Mouse (Mus musculus) hindbrain, embryonic 16.5 days (tissue): Measurements from ENCODE around the gene Spock1. TPM values are rescaled to one million over a fixed set of nuclear protein-coding genes. Genes with fewer than 3 reads are reported as not detected.
A peak's percentile ranks its signal among the peaks of the same experiment; 100 is the strongest.

ENCODE experiments used
- ATAC-seq: fragments of 200-750 bp; cut with Nextera tagmentation; 2 replicates; pipeline ENCODE4 v1.8.0; 2017; ENCODE audit warnings: moderate TSS enrichment, moderate library complexity
- H3K27ac ChIP-seq: fragments of 300-500 bp; sonication (generic); 2 replicates; pipeline ENCODE4 v1.5.1; 2014; ENCODE audit warnings: low read depth, mild to moderate bottlenecking, control low read depth, low read length, moderate library complexity
- H3K27me3 ChIP-seq: fragments of 300-500 bp; sonication (generic); replicated peaks from 2 replicates; pipeline ENCODE4 v1.6.1; 2014; ENCODE audit warnings: low read length; ENCODE audit not compliant: control insufficient read depth, insufficient read depth
- H3K36me3 ChIP-seq: fragments of 300-500 bp; sonication (generic); 2 replicates; pipeline ENCODE4 v1.6.1; 2014; ENCODE audit warnings: mild to moderate bottlenecking, low read length, moderate library complexity, mixed read lengths; ENCODE audit not compliant: control insufficient read depth, insufficient read depth
- H3K4me1 ChIP-seq: fragments of 300-500 bp; sonication (generic); 2 replicates; pipeline ENCODE4 v1.6.1; 2014; ENCODE audit warnings: low read depth, low read length; ENCODE audit not compliant: control insufficient read depth, insufficient read depth
- H3K4me2 ChIP-seq: fragments of 300-500 bp; sonication (generic); 2 replicates; pipeline ENCODE4 v1.6.1; 2014; ENCODE audit warnings: mild to moderate bottlenecking, low read length, control low read depth, moderate library complexity
- H3K4me3 ChIP-seq: fragments of 300-500 bp; sonication (generic); 2 replicates; pipeline ENCODE4 v1.5.1; 2014; ENCODE audit warnings: mild to moderate bottlenecking, low read length, control low read depth, moderate library complexity
- H3K9ac ChIP-seq: fragments of 300-500 bp; sonication (generic); 2 replicates; pipeline ENCODE4 v1.6.1; 2014; ENCODE audit warnings: low read depth, mild to moderate bottlenecking, control low read depth, low read length, moderate library complexity
- H3K9me3 ChIP-seq: fragments of 300-500 bp; sonication (generic); 2 replicates; pipeline ENCODE4 v1.6.1; 2014; ENCODE audit warnings: mild to moderate bottlenecking, low read length, moderate library complexity; ENCODE audit not compliant: control insufficient read depth
- WGBS: fragments of 180-500 bp; shearing (Covaris S2); extraction: QIAGEN DNeasy Blood & Tissue Kit; methylation state at CpG from one replicate; pipeline ENCODE4 v1.1.7; 2014; 5-methylcytosine and 5-hydroxymethylcytosine counted together
- polyA plus RNA-seq: library from polyadenylated mRNA; unstranded; fragments of >200 nt; fragmentation: Nextera tagmentation; extraction: Ambion mirVana; gene quantifications from 2 replicates; pipeline ENCODE4 v1.2.1, GENCODE M21; 2015

The Spock1 gene
- polyA plus RNA-seq, 1 experiment from 2014 or later: 83.3 TPM

DNA sequence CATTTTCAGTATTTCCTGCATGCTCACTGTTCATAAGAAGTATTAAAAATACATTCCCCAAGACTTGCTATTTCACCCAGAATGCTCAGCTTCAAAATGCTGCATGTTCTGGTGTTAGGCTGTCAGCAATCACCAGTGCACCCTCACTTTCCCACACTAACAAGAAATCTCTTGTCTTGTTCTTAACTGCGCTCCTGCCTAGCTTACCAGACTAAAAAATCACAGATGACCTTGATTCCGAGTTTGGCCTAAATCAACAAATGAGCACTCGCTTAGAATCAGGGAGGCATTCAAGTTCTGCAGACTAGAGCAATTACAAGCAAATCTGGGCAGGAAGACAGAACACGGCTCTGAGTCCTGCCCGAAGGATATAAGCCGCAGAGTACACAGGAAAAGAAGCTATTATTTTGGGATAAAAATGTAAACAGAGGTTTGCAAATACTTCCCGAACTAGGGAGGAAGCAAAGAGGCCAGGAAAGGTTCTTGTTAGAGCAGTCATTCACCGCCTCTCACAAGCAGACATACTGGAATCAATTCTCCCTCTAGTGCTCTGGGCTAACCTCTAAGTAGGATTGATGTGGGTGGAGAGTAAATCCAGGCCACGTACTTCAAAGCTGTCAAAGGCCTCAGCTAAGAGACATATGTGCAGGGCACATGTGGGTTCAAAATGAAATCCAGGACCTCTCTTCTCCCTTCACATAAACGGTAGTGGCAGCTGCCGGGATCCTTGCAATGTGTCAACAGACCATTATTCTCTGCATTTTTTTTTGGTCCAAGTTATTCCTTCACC, 76.6 kb downstream of the Spock1 start:
- Histone ChIP-seq H3K9ac (no peak overlapping the region), H3K4me3 (no peak overlapping the region), H3K27me3 (no peaks in the 10 kb centered on the region), H3K4me1 (peaks cover 6% of the 10 kb centered on the region), H3K36me3 (no peaks in the 10 kb centered on the region), H3K9me3 (no peaks in the 10 kb centered on the region), H3K27ac (peak overlapping the region; percentile 2; the same call in 1 of the 2 replicates), H3K4me2 (no peak overlapping the region)
- WGBS: 71% methylated on average over 11 of the region's 11 CpGs
- ATAC-seq: no peak

DNA sequence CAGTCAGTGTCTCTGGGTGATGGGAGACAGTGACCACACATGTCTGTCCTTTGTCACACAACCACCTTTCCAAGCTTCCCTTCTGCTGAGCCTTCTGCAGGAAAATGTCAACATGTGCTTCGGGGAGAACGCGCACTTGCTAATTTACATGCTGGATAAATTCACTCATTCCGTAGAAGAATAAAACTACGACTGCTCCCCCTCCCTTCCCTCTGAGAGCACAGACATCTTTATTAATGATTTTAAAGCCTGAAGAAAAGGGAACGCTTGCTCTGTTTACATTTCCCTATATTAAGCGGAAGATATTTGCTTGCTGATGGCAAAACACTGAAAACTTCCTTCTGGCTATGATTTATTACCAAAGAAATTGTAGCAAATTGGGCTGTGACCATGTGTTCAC, 77.2 kb downstream of the Spock1 start:
- Histone ChIP-seq H3K4me1 (peaks cover 6% of the 10 kb centered on the region), H3K9ac (no peak overlapping the region), H3K4me3 (no peak overlapping the region), H3K9me3 (no peaks in the 10 kb centered on the region), H3K4me2 (0 out of 2 replicates have a peak overlapping the region, but pooled peaks have one; percentile 15), H3K36me3 (no peaks in the 10 kb centered on the region), H3K27ac (peak overlapping the region; percentile 12; the same call in 1 of the 2 replicates), H3K27me3 (no peaks in the 10 kb centered on the region)
- 43% methylated on average over 7 of the region's 7 CpGs for WGBS
- no peak for ATAC-seq

DNA sequence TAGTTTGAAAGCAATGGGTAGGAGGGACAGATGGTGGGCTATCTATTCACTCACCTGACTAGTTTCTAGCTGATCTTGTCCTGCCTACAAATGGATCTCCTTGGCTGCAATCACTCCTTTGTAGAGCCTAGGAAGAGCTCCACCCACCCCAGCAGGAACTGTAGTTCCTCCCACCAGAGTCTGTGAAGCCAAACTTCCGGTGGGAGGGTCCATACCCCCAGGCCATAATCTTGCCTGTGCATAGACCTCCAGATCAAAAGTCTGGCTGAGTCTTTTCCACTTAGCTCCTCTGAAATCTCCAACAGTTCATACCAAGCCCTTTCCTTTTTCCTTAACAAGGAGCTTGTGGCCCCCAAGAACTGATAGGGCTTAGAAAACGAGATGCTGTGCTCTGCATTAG, 78.0 kb downstream of the Spock1 start:
- Histone ChIP-seq H3K4me2 (no peak overlapping the region), H3K4me3 (no peak overlapping the region), H3K27ac (no peak overlapping the region), H3K9ac (no peak overlapping the region), H3K4me1 (peaks cover 6% of the 10 kb centered on the region), H3K9me3 (no peaks in the 10 kb centered on the region), H3K27me3 (no peaks in the 10 kb centered on the region), H3K36me3 (no peaks in the 10 kb centered on the region)
- ATAC-seq: no peak
- WGBS: 56% methylated on average over 2 of the region's 2 CpGs

DNA sequence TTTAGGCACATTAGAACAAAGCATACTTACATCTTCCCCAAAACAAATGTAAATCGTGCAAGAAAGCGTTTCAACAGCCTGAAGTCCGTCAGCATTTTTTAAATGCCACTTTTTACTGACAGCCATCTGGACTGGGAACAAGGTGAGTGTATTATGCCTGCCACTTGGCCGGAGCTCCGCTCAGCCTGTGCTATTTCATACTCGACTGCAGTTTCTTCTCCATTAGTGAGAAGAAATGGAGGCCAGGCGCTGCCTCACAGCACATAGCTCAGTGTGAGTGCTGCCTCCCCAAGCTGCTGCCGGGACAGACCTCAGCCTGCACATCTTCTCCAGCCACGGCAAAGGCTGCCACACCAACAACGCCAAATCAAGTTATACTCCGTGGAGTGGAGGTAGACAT, 91.9 kb downstream of the Spock1 start:
- Histone ChIP-seq H3K36me3 (no peaks in the 10 kb centered on the region), H3K4me3 (no peak overlapping the region), H3K4me1 (no peaks in the 10 kb centered on the region), H3K9ac (no peak overlapping the region), H3K9me3 (no peaks in the 10 kb centered on the region; the same call in 1 of the 2 replicates), H3K27ac (no peak overlapping the region), H3K4me2 (no peak overlapping the region), H3K27me3 (no peaks in the 10 kb centered on the region)
- no peak for ATAC-seq
- WGBS: 76% methylated on average over 11 of the region's 11 CpGs

DNA sequence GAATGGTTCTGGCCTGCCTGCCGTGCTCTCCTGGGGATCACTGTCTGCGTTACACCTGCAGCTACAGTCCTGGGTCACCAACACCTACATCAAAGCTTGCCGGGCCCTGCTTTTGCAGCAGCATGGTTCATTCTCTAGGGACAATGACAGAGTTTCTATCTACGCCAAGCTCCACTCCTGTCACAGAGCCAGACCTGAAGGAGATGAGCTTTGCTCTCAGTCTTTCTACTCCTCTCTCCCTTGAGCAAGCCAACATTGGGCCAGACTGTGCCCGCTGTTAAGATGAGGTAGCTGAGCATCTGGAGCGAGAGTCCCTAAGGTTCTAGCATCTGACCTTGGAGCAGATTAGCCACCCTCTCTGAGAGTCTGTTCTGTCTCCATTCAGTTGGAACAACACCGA, 95.5 kb downstream of the Spock1 start:
- H3K9me3 ChIP-seq: no peaks in the 10 kb centered on the region; the same call in 1 of the 2 replicates
- H3K27ac ChIP-seq: no peak overlapping the region
- H3K36me3 ChIP-seq: no peaks in the 10 kb centered on the region
- H3K27me3 ChIP-seq: no peaks in the 10 kb centered on the region
- no peak overlapping the region for H3K9ac ChIP-seq
- H3K4me2 ChIP-seq: no peak overlapping the region
- no peaks in the 10 kb centered on the region for H3K4me1 ChIP-seq
- no peak for ATAC-seq
- no peak overlapping the region for H3K4me3 ChIP-seq
- 85% methylated on average over 7 of the region's 7 CpGs for WGBS

DNA sequence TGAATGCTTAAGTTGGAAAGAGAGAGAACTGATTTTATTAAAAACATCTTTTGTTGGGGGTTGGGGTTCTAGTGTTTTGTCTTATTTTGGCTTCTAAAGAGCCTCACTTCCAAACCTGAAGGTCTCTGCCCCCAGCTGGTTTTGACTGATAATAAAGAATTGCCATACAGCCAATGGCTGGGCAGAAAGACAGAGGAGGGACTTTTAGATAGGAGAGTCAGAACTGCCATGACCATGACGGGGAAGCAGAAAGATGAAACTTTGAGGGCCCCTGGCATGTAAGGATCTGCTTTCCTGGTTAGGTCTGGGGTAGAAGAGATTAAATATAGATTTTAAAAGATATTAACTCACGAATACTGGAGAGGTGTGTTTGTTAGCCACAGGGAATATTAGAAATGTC, 96.9 kb downstream of the Spock1 start:
- no peak overlapping the region for H3K4me3 ChIP-seq
- H3K27me3 ChIP-seq: no peaks in the 10 kb centered on the region
- H3K36me3 ChIP-seq: no peaks in the 10 kb centered on the region
- no peak overlapping the region for H3K27ac ChIP-seq
- H3K4me1 ChIP-seq: peaks cover 3% of the 10 kb centered on the region
- no peaks in the 10 kb centered on the region for H3K9me3 ChIP-seq
- WGBS: 84% methylated on average over 2 of the region's 2 CpGs
- H3K4me2 ChIP-seq: no peak overlapping the region
- no peak overlapping the region for H3K9ac ChIP-seq
- no peak for ATAC-seq

DNA sequence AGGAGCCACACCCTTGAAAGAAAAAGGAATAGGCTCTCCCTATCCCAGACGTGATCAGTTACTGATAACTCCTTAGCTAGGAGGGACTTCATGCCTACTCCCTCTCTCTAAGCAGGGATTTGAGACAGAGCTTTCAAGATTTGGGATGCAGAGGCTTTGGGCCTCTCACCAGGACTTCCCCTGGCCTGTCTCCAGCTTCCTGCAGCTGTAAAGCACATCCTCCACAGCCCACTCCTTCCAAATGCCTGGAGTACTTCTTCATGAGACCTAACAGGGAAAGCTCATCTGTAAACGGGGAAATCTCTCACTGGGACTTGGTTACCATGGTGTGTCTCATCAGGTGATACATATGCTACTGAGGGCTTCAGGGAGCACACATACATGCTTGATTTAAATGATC, 97.3 kb downstream of the Spock1 start:
- Histone ChIP-seq H3K27me3 (no peaks in the 10 kb centered on the region), H3K27ac (no peak overlapping the region), H3K4me3 (no peak overlapping the region), H3K36me3 (no peaks in the 10 kb centered on the region), H3K9me3 (no peaks in the 10 kb centered on the region), H3K9ac (no peak overlapping the region), H3K4me1 (peaks cover 5% of the 10 kb centered on the region), H3K4me2 (no peak overlapping the region)
- no peak for ATAC-seq
- 55% methylated on average over 2 of the region's 2 CpGs for WGBS

DNA sequence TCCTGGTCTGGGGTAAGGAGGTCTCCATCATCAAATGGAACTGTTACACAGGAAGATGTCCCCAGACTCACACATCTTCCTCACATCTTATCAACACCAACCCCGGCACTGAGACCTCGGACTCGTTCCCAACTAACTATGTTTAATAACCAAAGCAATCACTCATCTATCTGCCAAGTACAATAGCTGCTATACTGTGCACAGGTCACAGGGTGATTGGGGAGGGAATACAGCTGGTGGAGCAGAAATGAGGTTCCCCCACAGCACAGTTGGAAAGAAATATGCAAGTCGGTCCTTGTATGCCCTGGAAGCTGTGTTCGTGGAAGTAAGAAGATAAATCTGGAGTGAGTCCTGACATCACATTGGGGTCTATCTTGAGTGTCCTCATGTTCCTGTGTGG, 98.0 kb downstream of the Spock1 start:
- H3K27ac ChIP-seq: no peak overlapping the region
- H3K4me2 ChIP-seq: no peak overlapping the region
- H3K9me3 ChIP-seq: no peaks in the 10 kb centered on the region
- peaks cover 5% of the 10 kb centered on the region for H3K4me1 ChIP-seq
- H3K4me3 ChIP-seq: no peak overlapping the region
- no peaks in the 10 kb centered on the region for H3K27me3 ChIP-seq
- WGBS: 63% methylated on average over 5 of the region's 5 CpGs
- H3K36me3 ChIP-seq: no peaks in the 10 kb centered on the region
- H3K9ac ChIP-seq: no peak overlapping the region
- no peak for ATAC-seq

DNA sequence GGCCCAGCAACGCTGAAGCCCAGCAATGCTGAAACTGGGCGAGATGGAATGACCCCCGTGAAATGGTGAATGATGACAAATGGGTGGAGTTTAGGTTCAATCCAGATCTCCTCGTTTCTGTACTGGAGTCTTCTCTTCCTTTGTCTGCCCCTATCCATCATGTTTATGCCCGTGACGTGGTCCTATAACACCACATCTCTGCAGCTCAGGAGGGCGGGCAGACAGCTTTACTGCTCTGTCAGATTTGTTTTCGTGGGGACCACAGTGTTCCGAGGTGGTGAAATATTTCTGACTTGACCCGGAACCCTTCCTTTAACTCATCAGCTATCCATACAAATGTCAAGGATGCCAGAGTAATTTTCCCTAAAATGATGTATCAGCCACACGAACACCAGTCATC, 98.5 kb downstream of the Spock1 start:
- Histone ChIP-seq H3K27ac (no peak overlapping the region), H3K36me3 (no peaks in the 10 kb centered on the region), H3K27me3 (no peaks in the 10 kb centered on the region), H3K4me2 (no peak overlapping the region), H3K9me3 (no peaks in the 10 kb centered on the region), H3K9ac (no peak overlapping the region), H3K4me1 (peaks cover 5% of the 10 kb centered on the region), H3K4me3 (no peak overlapping the region)
- 68% methylated on average over 11 of the region's 11 CpGs for WGBS
- no peak for ATAC-seq
